Mouse (Mus musculus): Measurements from ENCODE around the gene Creb5.

The Creb5 gene

GRCm38 (mm10) chr6:53688762-53689477 lies 401.9 kb downstream of the Creb5 start:
- no peak for DNase-seq (ENCODE audit: low read depth in 2 of 2, low spot score in 2 of 2)

- no peak for DNase-seq (ENCODE audit: low read depth in 2 of 2, low spot score in 2 of 2)
These were observed 403.9 kb downstream of the Creb5 start for GRCm38 (mm10) chr6:53691006-53691405.

GRCm38 (mm10) chr6:53695216-53695615 lies 408.1 kb downstream of the Creb5 start:
- no peak for DNase-seq (ENCODE audit: low read depth in 2 of 2, low spot score in 2 of 2)

- DNase-seq (ENCODE audit: low read depth in 2 of 2, low spot score in 2 of 2): no peak
These were observed 409.4 kb downstream of the Creb5 start for GRCm38 (mm10) chr6:53696471-53696870.

GRCm38 (mm10) chr6:53696921-53697320 lies 409.9 kb downstream of the Creb5 start:
- no peak for DNase-seq (ENCODE audit: low read depth in 2 of 2, low spot score in 2 of 2)

- no peak for DNase-seq (ENCODE audit: low read depth in 2 of 2, low spot score in 2 of 2)
These were observed 411.2 kb downstream of the Creb5 start for GRCm38 (mm10) chr6:53698128-53698749.

GRCm38 (mm10) chr6:53704440-53704839 lies 417.4 kb downstream of the Creb5 start:
- DNase-seq (ENCODE audit: low read depth in 2 of 2, low spot score in 2 of 2): no peak

- no peak for DNase-seq (ENCODE audit: low read depth in 2 of 2, low spot score in 2 of 2)
These were observed 419.7 kb downstream of the Creb5 start for GRCm38 (mm10) chr6:53706604-53707330.

GRCm38 (mm10) chr6:53707795-53708194 lies 420.7 kb downstream of the Creb5 start:
- no peak for DNase-seq (ENCODE audit: low read depth in 2 of 2, low spot score in 2 of 2)

- no peak for DNase-seq (ENCODE audit: low read depth in 2 of 2, low spot score in 2 of 2)
These were observed 422.8 kb downstream of the Creb5 start for GRCm38 (mm10) chr6:53709694-53710442.

GRCm38 (mm10) chr6:53710560-53710959 lies 423.5 kb downstream of the Creb5 start:
- DNase-seq (ENCODE audit: low read depth in 2 of 2, low spot score in 2 of 2): no peak

- DNase-seq (ENCODE audit: low read depth in 2 of 2, low spot score in 2 of 2): no peak
These were observed 426.1 kb downstream of the Creb5 start for GRCm38 (mm10) chr6:53713152-53713551.

GRCm38 (mm10) chr6:53714908-53715321 lies 427.8 kb downstream of the Creb5 start:
- DNase-seq (ENCODE audit: low read depth in 2 of 2, low spot score in 2 of 2): no peak

GRCm38 (mm10) chr6:53716013-53716412 lies 428.9 kb downstream of the Creb5 start:
- no peak for DNase-seq (ENCODE audit: low read depth in 2 of 2, low spot score in 2 of 2)

GRCm38 (mm10) chr6:53720009-53720408 lies 432.9 kb downstream of the Creb5 start:
- no peak for DNase-seq (ENCODE audit: low read depth in 2 of 2, low spot score in 2 of 2)

- peak; percentile 31 to 35 for DNase-seq (ENCODE audit: low read depth in 2 of 2, low spot score in 2 of 2)
These were observed 434.5 kb downstream of the Creb5 start for GRCm38 (mm10) chr6:53721595-53721994.

GRCm38 (mm10) chr6:53722694-53723093 lies 435.6 kb downstream of the Creb5 start:
- no peak for DNase-seq (ENCODE audit: low read depth in 2 of 2, low spot score in 2 of 2)

GRCm38 (mm10) chr6:53730487-53730886 lies 443.4 kb downstream of the Creb5 start:
- DNase-seq (ENCODE audit: low read depth in 2 of 2, low spot score in 2 of 2): no peak

- DNase-seq (ENCODE audit: low read depth in 2 of 2, low spot score in 2 of 2): no peak
These were observed 444.0 kb downstream of the Creb5 start for GRCm38 (mm10) chr6:53730996-53731485.

GRCm38 (mm10) chr6:53733546-53733945 lies 446.5 kb downstream of the Creb5 start:
- no peak for DNase-seq (ENCODE audit: low read depth in 2 of 2, low spot score in 2 of 2)

- no peak for DNase-seq (ENCODE audit: low read depth in 2 of 2, low spot score in 2 of 2)
These were observed 446.9 kb downstream of the Creb5 start for GRCm38 (mm10) chr6:53733999-53734398.

Data from CD8-positive naive resting alpha-beta T cell, adult 2 months (primary cell).